Mouse (Mus musculus) CH12.LX (cell line): ENCODE data around the gene Tmeff2.
"Not testable (repeated sequence)": the region's sequence is repeated elsewhere in the genome, so short reads cannot be mapped to it uniquely, and the experiment has no call there.

ENCODE experiments used
- CTCF ChIP-seq, 2 experiments: IDR thresholded peaks in 1 of 2; conservative IDR thresholded peaks in 1 of 2; 2 replicates each; pipeline ENCODE4 v1.5.1; 2011 to 2012; ENCODE audit warnings: low read depth in 2 of 2, low read length in 2 of 2, improper control_type of control experiment in 1 of 2, inconsistent platforms in 1 of 2, mild to moderate bottlenecking in 1 of 2, moderate library complexity in 1 of 2
- PAX5 ChIP-seq: IDR thresholded peaks from 2 replicates; pipeline ENCODE4 v1.6.1; 2012; ENCODE audit warnings: low read length, inconsistent platforms, mixed read lengths
- POLR2A ChIP-seq: IDR thresholded peaks from 2 replicates; pipeline ENCODE4 v1.6.1; 2011; ENCODE audit warnings: low read depth, mild to moderate bottlenecking, improper control_type of control experiment, low read length
- RAD21 ChIP-seq: IDR thresholded peaks from 2 replicates; pipeline ENCODE4 v1.6.1; 2011; ENCODE audit warnings: low read depth, mild to moderate bottlenecking, low read length, improper control_type of control experiment, moderate library complexity
- USF2 ChIP-seq: conservative IDR thresholded peaks from 2 replicates; pipeline ENCODE4 v1.6.1; 2011; ENCODE audit warnings: low read depth, low read length, improper control_type of control experiment

- not testable (repeated sequence) for TF ChIP-seq CTCF (conservative IDR thresholded peaks at IDR 0.05 in 1 of 2, IDR thresholded peaks at IDR 0.05 in 1 of 2; ENCODE audit: low read depth in 2 of 2, low read length in 2 of 2); RAD21; POLR2A; PAX5; USF2
Observed at GRCm38 (mm10) chr1:50900386-50900785, at the start of gene Tmeff2.
